Mouse (Mus musculus) heart, postnatal 14 days (tissue): ENCODE data around the gene Tmem254c. TPM values are rescaled to one million over a fixed set of nuclear protein-coding genes. Genes with fewer than 3 reads are reported as not detected.
"Not testable (repeated sequence)": the region's sequence is repeated elsewhere in the genome, so short reads cannot be mapped to it uniquely, and the experiment has no call there.

Source experiments
- DNase-seq, 2 experiments: peaks; one replicate each; pipeline ENCODE4 v3.0.0; 2021 to 2022
- intact Hi-C: fragments of 180-260 bp; cut with DNase I; formaldehyde crosslinking; loops from one replicate; pipeline ENCODE4 v1.15.1; 2025
- long read RNA-seq, 2 experiments: library from polyadenylated mRNA; stranded (forward); transcript quantifications; one replicate each; pipeline ENCODE4 v2.0.0; 2021
- total RNA-seq, 2 experiments: library from RNA; stranded (reverse); gene quantifications; 2 replicates each; pipeline ENCODE4 v1.2.3; 2021

Gene Tmem254c
- 10 to 100 TPM; 10.1 to 16.1 TPM for total RNA-seq
- long read RNA-seq, experiment 1, transcript Tmem254c-202 (4 exons, 1,211 nt) = major isoform, 5 of 5 reads
- long read RNA-seq, experiment 1, partial matches to known transcripts = 0 of 5 reads
- long read RNA-seq, experiment 1, other reads (novel, unspliced or antisense) = 0 of 5 reads
- long read RNA-seq, experiment 2, transcript Tmem254c-202 (4 exons, 1,211 nt) = major isoform, 10 of 10 reads
- long read RNA-seq, experiment 2, partial matches to known transcripts = 0 of 10 reads
- long read RNA-seq, experiment 2, other reads (novel, unspliced or antisense) = 0 of 10 reads

DNA sequence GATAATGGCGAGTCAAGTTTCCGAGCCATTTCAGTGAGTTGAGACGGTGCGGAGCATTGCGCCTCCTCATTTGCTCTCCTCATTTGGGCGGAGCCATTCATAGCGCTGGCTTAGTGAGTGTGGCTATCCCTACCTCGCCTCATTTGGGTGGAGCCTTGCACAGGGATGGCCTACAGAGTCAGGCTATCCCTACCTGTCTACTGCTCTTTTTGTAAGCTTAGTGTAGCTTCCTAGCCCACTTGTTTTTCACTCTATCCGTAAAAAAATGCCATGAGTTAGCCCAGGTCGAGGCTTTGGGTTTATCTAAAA is at the start of gene Tmem254c:
Gene Tmem254c, minus strand, starts transcription at position 31 of the 309 bp plus-strand sequence.
- DNase-seq, intact Hi-C loops: not testable (repeated sequence)

DNA sequence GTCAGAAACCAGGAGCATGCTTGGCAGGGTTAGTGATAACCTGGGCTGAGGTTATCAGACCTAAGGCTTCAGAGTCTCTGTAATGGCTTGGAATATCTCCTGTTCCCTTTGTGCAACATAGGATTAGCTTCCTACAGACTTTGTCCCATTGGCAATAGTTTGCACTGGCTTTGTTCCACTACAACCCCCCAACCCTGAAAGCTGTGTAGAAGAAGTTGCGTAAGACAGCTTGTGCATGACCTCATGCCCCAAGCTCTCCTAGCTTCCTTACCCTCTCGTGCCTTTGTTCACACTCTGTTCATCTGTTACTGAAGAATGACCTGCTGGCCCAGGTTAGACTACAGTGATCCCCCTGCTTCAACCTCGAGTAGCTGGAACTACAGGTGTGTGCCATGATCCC is 30.5 kb upstream of the Tmem254c start:
- DNase-seq, intact Hi-C loops: not testable (repeated sequence)

DNA sequence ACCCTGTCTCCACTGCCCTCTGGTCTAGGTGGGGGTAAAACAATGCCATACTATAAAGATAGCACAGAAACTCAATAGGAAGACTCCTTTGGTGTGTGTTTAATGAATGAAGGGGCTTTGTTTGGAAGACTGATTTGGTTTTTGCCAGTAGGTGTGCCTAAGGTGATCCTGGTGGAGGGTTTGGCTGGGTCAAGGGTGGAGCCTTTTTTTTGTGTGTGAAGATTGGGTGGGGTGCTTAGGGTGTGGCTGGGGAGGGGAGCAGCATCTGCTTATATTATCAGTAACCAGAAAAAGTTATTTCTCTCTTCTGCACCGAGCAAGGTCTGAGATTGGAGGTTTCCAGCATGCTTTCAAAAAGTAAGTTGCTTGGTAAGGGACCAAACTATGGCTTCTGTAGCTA is 14.8 kb upstream of the Tmem254c start, which contains the start of gene Cphx3:
Gene Cphx3, plus strand, starts transcription at position 301 of the 400 bp plus-strand sequence.
- DNase-seq, intact Hi-C loops: not testable (repeated sequence)

DNA sequence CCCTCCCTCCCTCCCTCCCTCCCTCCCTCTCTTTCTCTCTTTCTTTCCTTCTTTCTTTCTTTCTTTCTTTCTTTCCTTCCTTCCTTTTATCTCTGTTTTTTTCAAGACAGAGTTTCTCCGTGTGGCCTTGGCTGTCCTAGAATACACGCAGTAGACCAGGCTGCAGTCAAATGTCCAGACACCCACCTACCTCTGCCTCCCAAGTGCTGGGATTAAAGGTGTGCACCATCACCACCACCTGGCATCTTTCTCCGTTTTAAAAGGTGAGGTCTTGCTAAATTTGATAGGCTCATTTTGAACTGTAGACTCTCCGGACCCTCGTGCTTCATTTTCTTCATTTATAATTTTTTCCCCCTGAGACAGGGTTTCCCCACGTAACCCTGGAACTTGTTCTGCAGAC is 14.1 kb upstream of the Tmem254c start, which contains the start of gene Cphx2:
Gene Cphx2, plus strand, starts transcription at position 301 of the 400 bp plus-strand sequence.
- intact Hi-C loops, DNase-seq: not testable (repeated sequence)

DNA sequence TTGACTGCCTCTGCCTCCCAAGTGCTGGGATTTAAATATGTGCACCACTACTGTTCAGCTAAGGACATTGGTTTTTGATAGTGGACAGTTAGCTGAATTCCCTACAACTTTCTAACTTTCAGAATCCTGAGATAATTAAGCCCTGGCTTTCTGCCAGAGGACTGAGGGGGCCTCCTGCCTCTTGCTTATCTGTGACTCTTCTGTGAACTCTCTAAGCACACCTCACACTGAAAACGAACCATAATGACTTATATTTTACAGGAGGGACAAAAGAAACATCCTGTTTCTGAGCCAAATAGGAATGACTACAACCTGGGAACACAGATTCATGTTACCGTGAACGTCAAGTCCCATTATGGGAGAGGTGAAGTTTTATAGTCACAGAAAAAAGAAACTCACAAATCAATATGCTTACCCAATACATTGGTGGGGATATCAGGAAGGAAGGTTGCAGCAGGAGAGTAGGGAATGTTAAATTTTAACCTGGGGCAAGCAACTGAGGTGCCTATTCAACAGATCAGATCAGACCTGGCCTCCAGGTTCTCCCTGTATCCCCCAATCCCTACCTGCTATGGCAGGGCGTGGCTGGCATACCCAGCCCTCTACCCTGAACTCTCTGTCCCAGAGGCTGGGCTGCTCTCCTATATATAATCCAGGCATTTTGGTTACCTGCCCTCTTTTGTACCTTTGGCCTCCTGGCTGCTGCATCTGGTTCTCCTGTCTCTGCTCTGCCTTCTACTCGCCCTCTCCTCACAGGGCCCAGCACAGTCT is 9.7 kb upstream of the Tmem254c start:
- intact Hi-C loops, DNase-seq: not testable (repeated sequence)

DNA sequence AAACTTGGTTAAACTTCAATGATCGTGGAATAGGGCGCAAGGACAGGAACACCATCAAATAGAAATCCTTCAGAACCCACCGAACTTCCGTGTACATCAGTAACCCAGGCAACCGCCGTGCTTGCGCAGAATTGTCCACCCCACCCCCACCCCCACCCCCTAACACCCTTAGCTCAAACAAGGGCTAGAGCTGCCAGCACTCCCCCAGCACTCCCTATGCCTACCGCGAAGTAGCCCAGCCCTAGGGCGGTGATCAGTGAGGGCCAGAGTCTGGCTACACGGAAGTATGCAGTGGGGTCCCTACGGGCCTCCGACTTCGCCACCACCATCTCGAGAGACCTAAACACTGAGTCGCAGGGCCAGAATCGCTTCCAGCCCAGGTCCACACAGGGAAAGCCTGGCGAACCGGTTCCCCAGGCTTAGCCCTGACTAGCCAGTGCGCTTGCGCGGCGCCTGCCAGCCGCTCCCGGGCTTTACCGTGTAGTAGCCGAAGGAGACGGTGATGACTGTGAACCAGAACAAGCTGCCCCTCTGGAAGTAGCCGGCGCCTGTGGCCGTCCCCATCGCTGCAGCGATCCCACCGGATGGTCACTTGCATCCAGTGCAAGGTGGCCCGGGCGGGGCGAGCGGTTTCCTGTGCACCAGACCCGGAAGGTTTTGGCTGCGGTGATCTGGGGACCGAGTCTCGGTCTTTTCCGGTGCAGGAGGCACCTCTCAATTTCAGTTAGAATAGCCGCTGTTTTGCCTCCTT is 406 bp downstream of the Tmem254c start:
- DNase-seq, intact Hi-C loops: not testable (repeated sequence)

DNA sequence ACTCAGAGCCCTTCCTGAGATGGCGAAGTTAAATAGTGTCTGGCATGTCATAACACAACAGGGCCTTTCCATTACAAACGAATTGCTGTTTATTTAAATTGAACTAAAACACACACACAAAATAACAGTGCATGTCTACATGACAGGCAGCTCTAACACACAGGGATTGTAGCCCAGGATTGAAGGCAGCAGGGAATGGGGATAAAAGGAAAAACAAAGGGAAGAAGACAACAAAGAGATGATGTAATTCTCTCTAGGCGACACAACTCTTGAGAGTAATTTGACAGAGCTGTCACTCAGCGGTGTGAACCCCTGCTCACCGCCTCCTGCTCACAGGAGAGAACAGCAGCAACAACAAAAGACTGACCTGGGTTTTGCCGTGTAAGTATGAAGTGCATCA is 7.8 kb downstream of the Tmem254c start:
- intact Hi-C loops, DNase-seq: not testable (repeated sequence)

DNA sequence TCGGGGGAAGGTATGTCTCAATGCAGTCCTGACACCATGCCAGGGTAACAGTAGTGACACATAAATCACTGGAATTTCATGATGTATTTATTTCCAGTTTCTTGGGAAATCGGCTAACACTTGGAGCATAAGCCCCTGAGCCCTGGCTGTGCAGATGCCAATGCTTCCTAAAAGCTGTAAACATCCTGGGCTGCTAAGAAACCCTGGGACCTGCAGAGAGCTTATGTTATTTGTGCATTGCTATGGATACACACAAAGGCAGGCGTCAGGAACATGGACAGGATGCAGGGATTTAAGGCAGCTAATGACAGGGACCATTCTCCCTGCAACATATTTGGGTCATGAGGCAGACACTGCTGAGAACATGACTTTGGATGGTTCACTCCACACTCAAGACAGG is 9.0 kb downstream of the Tmem254c start:
- DNase-seq, intact Hi-C loops: not testable (repeated sequence)

DNA sequence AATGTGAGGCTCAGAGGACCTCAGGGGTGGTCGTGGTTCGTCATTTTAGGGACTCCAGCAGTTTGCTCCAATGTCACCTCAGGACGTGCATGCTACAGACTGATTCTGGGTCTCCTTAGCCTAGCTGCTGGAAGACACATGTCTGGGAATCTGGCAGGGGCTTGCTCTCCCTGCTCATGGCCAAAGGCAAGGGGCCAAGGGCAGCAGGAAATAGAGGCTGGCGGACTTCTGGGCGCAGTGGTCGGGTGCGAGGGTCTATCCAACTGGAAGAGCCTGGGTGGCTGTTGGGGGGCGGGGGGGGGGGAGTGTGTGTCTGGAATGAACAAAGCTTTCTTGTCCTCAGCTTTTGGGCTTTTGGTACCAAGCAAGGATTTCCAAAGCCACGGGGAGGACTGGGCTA is 18.4 kb downstream of the Tmem254c start:
- intact Hi-C loops = not testable (repeated sequence)

DNA sequence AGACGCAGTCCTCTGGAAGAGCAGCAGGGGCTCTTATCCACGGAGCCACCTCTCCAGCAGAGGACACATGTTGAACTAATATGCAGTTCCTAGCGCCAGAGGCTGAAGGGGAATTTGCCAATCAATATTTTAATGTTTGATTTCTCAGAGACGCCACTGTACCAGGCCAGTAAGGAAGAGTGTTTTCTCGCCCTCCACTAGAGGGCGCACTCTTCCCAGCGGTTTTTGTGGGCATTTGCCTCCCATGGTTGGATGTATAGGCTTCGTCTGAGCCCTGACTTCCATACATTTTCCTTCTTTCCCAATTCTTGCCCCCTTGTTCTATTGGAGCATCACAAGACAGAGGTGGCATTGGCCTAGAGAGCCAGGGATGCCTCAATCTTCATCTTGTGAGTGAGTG is 20.1 kb downstream of the Tmem254c start:
- intact Hi-C loops, DNase-seq: not testable (repeated sequence)

More for the DNA sequence above, 18.4 kb downstream of the Tmem254c start:
- DNase-seq = not testable (repeated sequence)

DNA sequence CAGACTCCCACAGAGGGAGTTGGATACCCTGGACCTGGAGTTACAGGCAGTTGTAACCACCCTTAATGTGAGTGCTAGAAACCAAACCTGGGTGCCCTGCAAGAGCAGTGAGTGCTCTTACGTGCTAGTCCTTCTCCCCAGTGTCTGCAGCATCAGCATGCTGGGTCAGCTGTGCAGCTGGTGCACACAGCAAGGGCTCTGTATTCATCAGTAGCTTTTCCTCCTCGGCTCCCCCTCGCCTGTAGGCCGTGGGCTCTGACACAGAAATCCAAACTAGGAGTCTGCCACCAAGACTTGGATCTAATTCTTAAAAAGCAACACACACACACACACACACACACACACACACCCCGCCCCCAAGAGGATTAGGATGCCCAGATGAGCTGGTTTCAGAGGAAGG is 22.1 kb downstream of the Tmem254c start:
- intact Hi-C loops, DNase-seq: not testable (repeated sequence)

DNA sequence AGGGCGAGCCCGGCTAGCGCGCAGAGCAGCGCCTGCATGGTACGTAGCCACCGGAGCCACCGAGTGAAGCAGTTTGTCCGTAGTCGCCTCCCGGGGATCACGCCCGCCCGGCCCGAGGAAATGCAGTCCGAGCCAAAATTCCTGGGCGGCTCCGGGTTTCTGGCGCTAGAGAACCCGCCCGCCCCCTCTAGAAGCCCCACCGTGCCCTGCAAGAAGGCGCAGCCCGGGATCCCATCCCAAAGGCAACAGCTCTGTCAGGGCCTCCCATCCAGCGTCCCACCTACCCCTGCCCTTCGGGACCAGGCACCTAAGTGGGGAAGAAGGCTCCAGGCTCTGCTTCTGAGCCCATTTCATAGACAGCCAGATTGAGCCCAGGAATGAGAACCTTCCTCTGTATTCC is 24.5 kb downstream of the Tmem254c start, which contains the start of gene Gm9780:
Gene Gm9780, minus strand, starts transcription at position 101 of the 400 bp plus-strand sequence.
- intact Hi-C loops, DNase-seq: not testable (repeated sequence)

DNA sequence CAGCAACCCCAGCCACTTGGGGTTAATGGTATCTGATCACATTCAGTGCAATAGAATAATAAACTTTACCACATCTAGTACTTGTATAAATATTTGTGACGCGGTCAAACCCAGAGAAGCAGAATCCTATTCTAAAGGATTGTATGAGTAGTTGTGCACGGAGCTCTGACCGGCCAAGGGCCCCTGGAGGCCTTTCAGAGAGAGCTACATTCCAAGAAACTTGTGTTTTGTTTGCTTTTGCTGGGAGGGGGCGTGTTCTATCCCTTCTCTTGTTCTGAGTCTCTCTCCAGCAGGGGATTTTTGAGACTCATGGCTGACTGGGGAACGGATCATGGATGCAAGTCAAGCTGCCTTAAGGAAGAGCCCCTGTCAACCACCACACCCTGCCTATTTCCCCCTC is 31.7 kb downstream of the Tmem254c start:
- intact Hi-C loops, DNase-seq: not testable (repeated sequence)

DNA sequence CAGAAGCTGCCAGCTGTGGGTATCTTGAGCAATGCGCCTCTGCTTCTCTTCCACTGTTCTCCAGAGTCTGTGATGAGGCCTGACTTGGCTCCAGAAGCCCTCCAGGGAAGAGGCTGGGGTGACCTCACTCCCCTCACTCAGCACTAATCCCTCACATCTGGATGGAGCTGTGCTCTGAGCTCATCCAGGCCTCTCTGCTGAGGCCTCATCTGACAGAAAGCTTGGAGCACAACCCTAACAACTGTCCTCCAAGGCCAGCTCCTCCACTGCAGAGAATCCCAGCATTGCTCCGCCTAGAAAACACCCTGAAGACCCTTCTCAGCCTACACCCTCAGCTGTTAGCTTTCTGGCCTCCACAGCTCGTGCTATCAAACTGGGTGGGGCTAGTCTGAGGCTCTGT is 32.8 kb downstream of the Tmem254c start:
- intact Hi-C loops, DNase-seq: not testable (repeated sequence)

DNA sequence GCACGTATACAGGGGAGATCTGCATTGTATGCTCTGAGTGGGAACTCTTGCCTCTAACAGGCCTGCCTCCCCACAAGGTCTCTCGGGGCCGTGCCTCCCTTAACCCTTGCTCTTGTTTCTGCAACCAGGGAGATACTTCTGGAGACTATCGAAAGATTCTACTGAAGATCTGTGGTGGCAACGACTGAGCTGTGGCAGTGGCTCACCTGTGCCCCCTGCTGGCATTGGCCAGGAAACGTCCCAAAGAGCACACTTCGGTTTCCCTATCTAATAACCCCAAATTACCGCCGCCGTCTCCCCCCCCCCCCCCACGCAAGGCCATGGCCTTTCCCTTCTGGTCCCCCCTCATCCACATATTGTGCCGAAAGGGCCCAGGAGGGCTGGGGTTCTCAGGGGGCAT is 41.5 kb downstream of the Tmem254c start:
- DNase-seq, intact Hi-C loops: not testable (repeated sequence)

DNA sequence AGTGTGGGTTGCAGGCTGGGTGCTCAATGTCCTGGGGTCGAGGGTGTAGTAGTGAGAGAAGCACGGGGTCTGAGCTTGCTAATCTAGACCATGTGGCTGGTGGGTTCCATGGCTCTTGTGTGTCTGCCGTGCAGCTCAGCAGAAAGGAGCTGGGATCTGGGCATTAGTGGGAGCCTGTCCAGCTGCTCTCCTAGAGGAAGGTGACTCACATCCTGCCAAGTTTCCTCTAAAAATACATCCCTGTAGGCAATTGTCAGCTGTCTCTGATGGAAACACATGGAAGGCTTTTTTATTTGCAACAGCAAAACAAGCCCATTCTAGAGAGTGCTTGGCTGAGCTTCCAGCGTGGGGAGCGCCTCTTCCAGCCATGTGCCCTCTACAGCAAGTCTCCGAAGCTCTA is 44.3 kb downstream of the Tmem254c start:
- intact Hi-C loops, DNase-seq: not testable (repeated sequence)

DNA sequence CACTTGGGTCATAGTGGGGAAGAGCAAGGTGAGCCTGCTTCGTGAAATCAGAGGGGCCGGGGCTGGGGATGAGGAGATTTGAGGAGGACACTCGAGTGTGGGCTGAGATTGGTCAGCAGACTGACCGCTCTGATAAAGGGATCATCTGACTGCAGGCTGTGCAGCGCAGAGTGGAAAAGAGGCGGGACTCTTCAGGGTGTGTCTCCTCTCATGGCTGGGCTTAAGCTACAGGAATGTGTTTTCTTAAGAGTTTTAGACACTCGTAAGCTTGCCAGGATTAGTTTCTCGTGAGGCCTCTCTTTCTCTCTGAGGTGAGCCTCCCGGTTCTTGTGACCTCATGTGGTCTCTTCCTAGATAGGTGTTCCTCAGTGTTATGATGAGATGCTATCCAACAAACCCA is 45.6 kb downstream of the Tmem254c start:
- DNase-seq, intact Hi-C loops: not testable (repeated sequence)

DNA sequence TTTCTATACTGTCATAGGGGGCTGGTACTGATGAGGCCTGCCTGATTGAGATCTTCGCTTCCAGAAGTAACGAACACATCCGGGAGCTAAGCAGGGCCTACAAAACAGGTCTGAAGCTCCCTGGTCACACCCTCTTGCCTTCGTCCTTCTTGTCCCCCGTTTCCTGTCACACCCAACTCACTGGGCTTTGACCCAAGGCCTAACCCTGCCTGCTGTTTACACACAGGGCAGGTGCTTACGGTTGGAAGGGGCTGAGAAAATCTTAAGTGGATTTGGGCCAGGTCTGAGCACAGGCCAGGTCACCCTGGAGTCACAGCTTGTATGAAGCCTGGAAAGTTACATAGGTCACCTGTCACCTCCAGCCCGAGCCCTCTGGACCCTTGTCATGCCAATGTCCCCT is 50.7 kb downstream of the Tmem254c start:
- intact Hi-C loops, DNase-seq: not testable (repeated sequence)
